Mouse (Mus musculus): Measurements from ENCODE around the gene Kl. TPM values are rescaled to one million over a fixed set of nuclear protein-coding genes. Genes with fewer than 3 reads are reported as not detected.

The Kl gene
- polyA plus RNA-seq, 1 experiment from 2014 or later = 0.64 TPM

DNA sequence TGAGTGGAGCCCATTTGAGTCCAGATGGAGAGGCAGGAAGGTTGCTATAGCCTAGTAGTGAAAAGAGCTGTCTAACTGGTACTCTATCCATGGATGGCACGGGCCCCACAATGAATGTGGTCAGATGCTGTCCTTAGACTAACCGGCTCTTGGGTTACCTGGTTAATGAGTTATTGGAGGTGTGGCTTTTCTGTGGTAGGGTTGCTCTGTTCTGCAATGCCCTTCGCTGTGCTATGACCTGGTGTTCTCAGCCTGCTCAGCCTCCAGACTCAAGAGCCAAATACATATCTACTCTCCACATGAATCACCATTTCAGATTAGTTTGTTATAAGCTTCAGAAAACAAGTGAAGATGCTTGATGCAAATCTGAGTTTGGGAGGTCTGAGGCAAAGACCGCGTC lies 90.5 kb downstream of the Kl start:
- no peaks in the 10 kb centered on the region for H3K36me3 ChIP-seq
- no peak for ATAC-seq (ENCODE audit: low FRiP score, low read depth)
- H3K4me1 ChIP-seq = no peaks in the 10 kb centered on the region
- H3K27ac ChIP-seq (replicated peaks) = no peak overlapping the region
- 97% methylated on average over 5 of the region's 5 CpGs for WGBS
- no peak overlapping the region for H3K4me3 ChIP-seq
- no peak overlapping the region for H3K4me2 ChIP-seq (replicated peaks)
- no peaks in the 10 kb centered on the region for H3K9me3 ChIP-seq
- H3K27me3 ChIP-seq = no peaks in the 10 kb centered on the region
- no peak overlapping the region for H3K9ac ChIP-seq (replicated peaks)
